Mouse (Mus musculus) cerebellum, adult 9-11 months (tissue): ENCODE results near the gene Wdr59.
A peak's percentile ranks its signal among the peaks of the same experiment; 100 is the strongest.

ENCODE experiments used
- DNase-seq: peaks from one replicate; pipeline ENCODE4 v3.0.0; 2022

Gene Wdr59

DNA sequence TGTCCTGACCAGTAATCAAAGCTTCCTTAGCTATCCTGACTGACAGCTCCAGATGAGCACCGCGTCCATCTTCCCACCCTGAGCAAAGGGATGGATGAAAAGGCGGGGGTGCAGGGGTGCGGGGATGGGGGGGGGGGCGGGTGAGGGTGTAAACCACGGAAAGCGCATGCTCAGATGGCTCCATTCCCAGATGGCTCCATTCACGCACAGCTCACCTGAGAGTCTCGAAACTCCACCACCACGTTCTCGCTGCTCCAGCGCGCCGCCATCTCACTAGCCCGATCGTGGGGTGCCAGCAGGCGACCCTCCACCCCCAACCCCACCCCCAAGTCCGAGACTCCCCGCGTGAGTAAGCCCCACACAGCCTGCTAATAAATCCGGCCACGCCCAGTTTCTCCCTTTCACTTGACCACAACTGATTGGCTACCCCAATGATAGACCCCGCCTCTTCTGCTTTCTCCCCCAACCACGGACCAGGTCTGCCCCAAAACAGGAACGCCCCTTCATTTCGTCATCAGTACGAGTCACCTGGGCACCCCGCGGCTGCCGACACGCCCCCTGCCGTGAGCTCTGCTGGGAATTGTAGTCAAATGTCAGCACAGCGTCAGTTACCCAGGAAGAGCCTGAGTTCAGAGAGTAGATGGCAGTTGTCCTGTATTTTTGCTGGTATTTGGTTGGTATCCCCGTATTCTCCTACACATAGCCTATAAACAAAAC, at the start of gene Wdr59:
Gene Wdr59 (minus strand): TSS at position 380 of the 717 bp plus-strand sequence.
- peak; percentile 99 for DNase-seq

DNA sequence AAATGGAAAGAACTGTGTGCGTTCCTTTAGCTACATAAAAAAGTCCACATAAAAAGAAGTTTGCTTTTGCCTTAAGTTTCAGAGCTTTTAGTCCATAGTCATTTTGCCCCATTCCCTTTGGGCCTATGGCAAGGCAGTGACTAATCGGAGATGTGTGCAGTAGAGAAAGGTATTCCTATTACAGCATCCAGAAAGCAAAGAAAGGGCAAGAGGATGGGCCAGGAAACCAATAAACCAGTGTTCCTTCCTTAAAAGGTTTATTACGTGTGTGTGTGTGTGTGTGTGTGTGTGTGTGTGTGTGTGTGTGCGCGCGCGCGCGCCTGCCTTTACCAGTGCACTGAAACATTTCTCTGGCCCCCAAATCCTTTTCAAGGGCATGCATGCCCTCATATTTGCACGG, 49.8 kb upstream of the Wdr59 start:
- DNase-seq = no peak

DNA sequence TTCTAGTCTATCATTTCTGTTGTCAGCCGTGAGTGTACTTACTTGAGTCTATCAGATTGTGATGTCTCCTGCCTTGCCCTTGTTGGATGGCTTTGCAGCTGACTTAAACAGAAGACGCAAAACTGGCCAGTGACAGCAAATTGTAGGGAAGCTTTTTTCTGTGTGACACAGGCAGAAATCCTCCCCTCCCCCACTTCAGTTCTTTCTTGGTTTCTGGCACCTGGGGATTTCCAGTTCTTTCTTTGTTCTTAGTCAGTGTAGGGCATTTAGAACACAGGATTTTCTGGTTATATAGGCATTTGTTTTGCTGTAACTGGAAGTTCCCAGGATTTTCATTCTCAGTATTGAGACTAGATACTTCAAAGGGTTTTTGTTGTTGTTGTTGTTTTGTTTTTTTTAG, 48.5 kb upstream of the Wdr59 start:
- no peak for DNase-seq

DNA sequence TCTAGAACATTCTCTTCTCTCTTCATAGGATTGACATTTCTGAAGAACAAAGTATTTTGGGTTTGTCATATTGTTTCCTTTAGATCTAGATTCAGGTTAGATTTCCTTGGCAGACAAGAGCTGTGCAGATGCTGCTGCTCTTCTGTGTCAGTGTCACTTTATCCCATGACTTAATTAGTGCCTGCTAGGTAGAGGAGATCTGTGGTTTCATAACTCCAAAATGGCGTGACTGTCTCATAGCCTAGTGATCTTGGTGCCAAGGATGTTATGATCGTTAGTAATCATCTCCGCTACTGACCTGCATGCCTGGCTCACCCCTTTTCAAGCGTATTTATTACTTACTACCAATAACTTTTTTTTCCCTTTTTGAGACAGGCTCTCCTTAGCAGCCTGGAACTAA, 48.0 kb upstream of the Wdr59 start:
- DNase-seq = no peak

DNA sequence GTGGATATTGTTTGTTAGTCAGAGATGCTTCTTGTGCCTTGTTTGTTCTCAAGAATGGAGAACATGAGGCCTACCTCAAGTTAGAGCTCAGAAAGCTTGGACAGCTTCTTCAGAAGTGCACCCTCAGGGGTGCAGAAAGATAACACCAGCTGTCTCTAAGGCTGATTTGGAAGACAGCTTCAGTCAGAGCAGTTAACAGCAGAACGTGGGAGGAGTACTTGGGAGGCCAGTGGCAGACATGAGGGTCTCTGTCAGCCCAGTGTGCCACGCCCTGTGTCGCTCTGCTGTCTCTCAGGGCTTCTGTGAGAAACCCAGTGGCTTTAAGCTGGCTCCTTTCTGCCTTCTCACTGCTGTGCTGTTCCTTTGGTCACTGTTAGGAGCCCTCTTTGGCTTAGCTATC, 46.1 kb upstream of the Wdr59 start:
- no peak for DNase-seq

DNA sequence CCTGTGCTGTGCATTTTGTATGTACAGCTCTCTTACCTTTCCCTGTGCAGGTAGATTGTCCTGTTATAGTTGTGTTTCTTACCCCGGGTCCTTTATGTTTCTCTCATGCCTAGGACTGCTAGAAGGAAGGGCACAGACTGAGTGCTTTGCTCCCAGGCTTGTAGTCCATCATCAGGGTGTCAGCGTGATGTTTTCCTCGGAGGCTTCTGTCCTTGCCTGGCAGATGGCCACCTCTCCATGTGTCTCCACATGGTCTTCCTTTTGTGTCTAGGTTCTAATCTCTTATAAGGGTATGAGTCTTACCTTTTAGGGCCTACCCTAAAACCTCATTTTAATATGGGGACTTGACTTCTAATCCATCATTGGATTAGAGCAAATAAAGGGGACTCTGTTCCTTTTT, 45.7 kb upstream of the Wdr59 start:
- peak; percentile 65 for DNase-seq

DNA sequence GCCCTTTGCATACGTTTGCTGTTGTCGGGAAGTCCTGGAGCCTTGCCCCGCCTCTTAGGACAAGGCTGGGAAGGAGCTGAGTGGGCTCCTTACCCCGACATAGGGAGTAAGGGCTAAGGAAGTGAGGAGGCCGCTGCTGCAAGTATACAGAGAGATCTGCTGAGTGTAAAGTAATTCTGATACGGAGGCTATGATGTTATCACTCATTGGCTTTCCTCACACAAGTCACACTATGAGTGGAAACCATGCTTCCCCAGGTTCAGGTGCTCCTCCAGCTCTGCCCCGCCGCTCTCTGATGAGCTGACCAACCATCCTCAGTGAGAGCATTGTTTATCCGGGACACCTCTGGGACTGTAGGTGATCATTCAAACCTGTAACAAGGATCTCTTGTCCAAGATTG, 44.4 kb upstream of the Wdr59 start:
- no peak for DNase-seq

DNA sequence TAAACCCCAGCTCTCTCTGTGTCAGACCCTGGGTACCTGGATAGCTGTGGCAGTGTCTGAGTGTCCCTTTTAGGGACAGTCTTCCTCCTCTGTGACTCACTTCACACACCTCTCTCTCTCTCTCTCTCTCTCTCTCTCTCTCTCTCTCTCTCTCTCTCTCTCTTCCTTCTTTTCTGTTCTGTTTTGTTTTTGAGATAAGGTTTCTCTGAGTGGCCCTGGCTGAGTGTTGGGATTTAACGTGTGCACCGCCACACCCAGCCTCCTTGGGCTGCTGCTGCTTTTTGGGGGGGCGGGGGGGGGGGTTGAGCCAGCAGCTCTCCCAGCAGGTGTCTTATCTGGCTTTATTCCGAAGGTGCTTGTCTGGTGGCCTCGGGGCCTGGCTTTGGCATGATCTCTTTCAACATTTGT, 43.9 kb upstream of the Wdr59 start:
- DNase-seq = no peak

DNA sequence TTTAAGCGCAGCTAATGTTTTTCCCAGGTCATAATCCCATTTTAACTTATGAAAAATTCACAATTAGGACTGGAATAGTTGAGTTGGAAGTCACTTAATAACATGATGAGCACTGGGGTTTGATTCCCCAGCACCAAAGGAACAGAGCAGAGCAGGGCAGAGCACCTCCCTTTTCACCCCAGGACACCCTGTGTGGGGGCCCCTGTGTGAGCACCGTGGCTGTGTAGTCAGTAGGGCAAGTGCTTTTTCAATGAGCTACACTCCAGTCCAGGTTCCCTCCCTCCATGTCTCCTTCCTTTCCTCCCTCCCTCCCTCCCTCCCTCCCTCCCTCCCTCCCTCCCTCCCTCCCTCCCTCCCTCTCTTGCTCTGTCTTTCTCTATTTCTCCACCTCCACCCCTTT, 42.2 kb upstream of the Wdr59 start:
- no peak for DNase-seq

DNA sequence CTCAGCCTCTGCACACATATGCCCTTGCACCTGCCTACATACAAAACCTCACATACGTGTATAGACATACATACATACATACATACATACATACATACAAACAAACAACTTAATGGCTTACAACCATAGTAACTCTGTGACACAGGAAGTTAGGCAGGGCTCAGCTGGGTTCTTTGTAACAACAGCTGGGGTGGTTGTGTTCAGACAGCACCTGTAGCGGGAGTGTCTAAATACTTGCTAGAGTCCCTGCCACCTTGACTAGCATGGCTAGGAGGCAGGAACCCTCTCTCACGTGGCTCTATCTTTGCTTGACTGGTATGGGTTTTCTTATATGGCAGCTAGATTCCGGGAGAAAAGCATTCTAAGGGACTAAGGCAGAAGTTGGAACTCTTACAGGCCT, 41.8 kb upstream of the Wdr59 start:
- DNase-seq = no peak

DNA sequence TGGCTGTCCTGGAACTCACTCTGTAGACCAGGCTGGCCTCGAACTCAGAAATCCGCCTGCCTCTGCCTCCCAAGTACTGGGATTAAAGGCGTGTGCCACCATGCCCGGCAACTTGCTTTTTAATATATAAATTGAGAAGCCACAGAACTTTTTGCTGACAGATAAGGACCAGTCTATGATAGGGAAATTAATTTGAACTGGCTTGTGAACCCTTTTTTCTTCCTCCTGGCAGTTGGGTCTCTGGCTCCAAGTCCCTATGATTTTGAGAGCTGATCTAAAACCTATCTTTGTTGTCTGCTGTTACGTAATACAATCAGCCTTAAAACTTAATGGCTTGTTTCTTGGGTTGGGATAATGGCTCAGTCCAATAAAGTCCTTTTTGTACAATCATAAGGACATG, 41.2 kb upstream of the Wdr59 start:
- no peak for DNase-seq

DNA sequence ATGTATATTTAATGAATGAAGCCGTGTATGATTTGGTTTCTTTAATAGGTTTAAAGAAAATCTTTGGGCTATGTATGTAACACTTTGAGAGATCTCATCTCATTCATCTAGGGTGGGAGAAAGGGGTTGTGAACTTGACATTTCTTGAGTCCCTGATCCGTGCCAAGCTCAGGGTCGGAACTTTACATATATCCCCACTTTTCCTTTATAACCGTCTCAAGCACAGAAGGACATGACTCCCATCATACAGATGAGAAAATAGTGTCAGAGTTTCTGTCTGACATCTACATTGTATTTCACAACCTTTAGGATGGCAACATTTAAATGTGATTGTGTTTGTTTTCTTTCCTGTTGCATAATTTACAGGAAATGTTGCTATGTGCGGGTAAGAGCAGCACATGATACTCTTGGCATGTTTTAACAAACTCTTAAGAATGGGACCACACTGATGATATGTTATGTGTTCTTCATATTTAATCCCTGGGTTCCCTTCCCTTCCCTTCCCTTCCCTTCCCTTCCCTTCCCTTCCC, 40.4 kb upstream of the Wdr59 start:
- DNase-seq = no peak

DNA sequence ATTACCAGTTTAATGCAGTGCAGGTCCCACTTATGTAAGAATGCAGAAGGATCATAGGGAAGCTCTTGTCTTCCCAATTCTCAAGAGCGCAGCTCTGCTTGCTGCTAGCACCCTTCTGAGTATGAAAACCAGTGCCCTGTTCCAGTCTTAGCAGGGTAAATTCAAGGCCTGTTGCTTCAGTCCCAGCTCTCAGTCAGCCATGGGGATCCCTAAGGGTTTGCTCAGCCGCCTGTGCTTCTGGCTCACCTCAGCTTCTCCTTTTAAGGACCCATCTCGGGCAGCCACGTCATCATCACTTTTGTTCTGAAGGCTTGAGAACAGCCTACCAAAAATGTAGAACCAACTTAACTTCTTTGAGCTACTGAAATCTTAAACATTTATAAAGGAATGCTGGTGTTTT, 39.9 kb upstream of the Wdr59 start:
- DNase-seq = no peak

DNA sequence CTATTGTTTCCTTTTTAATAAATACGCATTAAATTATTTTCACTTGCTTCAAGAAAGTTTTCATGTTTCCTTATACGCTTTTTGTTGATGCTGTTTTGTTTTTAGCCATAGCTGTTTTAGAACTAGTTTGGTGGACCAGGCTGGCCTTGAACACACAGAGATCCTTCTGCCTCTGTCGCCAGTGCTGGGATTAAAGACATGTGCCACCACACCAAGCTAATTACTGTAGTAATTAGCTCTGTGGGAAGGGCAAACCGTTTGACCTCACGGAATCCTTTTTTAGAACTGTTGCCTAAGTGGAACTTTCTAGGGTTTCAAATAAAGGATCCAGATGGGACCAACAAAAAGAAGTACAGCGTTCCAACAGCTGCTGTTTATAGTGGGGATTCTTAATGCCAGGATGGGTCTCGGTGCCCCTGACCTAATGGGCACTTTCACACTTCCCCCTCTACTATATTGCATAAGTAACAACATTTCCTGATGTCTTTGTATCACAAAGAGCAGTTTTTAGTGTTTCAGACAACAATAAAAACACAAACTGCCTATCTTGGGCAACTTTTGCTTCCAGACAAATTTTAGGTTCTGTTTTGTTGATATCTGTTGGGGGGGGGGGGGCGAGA, 29.7 kb upstream of the Wdr59 start:
- no peak for DNase-seq

DNA sequence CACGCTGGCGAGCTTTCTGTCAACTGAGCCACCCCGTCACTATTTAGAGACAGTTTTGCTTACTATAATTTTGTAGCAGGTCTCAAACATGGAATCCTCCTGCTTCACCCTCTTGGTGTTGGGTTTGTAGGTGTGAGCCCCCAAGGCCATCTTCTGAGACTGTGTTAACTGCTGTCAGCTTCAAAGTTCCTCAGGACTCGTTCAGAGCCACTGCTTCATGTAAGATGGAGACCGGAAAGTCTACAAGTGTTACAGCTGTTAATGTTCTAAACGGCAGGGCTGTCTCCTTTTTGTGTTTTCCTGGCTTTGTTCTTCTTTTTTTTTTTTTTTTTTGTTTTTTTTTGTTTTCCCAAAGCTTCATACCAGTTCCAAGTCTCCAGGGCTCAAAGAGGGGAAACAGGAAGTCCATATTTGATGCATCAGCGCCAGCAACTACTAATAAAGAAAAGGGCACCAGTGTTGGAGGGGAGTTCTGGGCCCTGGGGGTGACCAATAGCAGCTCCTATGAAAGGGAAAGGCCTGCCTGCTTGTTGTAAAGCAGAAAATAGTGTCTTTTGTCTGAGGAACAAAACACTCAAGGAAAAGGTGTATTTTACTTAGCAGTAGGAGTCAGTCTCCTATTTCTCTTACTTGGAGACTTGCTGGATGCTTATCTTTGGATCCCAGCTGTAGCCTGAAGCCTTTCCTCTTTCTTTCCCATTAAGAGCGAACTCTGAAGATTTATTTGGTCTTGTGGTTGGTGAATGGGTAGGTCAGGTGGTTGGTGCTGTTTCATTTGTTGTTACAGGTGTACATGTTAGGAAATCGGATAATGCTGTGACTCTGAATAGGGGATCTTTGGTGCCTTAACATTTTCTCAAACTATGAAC, 28.3 kb upstream of the Wdr59 start:
- no peak for DNase-seq

DNA sequence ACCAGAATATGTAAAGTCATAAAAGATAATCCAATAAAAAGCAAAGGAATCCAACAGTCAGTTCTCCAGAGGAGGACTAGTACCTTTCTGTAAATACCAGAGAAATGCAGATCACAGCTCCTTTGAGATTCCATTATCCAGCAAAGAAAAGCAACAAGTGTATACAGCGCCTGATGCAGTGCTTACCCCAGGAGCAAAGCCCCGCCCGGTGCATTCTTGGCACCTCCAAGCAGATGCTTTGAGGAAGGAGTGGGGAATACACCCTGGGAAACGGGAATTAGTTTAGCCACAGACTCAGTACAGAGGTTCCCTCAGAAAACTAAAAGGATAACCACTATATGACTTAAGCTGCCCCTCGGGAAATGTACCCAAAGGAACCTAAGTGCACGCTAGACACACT, 26.3 kb upstream of the Wdr59 start:
- DNase-seq = no peak

DNA sequence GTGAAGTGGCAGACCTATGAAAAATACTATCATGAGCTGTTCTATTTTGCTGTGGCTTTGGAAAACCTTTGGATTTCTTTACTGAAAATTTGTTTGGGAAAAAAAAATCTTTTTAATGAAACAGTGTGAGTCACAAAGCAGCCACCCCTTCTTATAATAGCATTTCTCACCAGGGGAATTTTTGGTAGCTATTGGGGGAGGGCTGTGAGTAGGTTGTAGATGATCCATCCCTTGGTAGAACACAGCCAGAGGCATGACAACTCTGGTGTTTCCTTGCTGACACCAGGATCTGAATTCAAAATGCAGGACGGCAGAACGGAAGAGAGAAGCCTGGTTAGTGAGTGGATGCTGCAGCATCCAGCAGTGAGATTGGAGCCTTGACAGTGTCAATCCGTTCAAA, 25.3 kb upstream of the Wdr59 start:
- DNase-seq = no peak

DNA sequence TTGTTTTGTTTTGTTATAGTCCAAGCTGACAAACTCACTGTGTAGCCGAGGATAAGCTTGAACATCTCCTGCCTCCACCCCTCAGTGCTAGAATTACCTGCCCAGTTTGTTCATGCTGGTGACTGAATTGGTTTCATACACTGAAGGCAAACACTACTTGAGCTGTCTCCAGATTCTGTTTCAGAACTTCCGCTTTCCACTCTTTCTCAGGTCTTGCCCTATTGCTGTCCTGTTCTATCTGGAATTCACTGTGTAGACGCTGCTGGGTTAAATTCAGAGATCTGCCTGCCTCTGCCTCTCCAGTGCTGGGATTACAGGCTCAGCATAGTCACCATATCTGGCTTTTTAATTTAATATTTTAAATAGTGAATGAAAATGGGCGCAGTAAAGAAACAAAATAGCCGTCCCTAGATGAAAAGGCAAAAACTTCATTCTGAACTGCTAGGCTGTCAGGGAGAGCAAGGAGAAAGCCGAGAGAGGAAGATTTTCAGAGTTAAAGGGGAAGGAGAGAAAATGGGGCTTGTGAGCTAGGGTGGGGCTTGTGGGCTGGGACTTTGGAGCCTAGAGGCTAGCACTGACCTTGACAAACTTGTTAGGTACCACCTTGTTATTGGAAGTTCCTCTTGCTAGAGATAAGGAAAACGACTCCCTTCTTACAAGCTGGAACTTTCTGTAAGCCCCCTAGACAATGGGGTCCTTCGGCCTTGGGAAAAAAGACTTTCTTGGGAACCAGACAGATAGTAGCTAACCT, 23.7 kb upstream of the Wdr59 start:
- DNase-seq = no peak

DNA sequence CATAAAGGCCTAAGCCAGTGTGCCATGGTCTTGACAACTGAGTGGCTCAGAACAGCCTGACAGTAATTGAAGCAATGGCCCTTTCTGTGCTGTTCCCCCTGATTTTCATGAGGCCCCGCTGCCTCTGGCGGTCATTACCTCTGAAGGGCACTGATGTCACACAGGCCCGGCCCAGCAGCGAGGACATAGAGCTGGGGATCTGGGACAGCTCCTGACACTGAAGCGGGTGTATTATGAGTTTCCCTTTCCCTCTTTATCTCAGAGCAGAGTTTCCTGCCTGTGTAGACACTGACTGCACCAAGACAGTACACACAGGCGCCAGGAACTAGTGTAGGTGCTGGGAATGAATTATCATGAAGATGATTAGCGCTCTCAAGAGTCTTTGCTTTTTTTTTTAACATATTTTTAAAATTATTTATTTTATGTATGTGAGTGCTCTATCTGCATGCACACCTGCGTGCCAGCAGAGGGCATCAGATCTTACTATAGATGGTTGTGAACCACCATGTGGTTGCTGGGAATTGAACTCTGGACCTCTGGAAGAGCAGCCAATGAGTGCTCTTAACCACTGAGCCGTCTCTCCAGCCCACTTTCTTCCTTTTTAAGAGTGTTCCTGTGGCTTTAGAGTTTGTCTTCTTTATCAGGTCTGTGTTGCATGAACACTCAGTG, 22.0 kb upstream of the Wdr59 start:
- DNase-seq = no peak

DNA sequence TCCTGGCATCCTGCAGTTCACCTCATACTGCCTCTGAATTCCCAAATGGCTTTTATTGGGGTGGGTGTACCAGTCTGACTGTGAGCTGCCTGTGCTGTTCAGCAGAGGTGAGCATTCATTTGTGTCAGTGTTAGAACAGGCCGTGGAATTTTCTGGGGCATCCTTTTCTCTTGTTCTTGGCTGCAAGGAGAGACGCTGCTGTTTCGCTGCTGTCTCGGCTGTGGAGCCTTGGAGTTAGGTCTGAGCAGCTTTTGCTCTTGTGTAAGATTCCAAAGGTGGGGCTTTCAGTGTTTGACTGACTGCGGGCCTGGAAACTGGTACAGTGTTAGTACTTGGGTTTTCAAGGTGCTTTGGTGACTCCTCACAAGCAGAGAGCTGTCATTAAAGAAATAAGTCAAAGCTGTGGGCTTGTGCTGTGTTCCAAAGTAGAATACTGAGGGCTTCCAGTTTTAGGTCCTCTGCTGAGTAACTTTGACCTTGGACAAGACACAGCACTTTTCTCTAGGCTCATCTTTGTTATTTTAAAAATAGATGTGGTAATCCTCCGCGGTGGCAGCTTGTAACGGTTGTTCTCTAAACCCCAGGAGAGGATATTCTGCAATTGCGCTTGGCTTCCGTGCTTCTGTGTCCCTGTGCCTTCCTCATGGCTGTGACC, 17.7 kb upstream of the Wdr59 start:
- DNase-seq = no peak

DNA sequence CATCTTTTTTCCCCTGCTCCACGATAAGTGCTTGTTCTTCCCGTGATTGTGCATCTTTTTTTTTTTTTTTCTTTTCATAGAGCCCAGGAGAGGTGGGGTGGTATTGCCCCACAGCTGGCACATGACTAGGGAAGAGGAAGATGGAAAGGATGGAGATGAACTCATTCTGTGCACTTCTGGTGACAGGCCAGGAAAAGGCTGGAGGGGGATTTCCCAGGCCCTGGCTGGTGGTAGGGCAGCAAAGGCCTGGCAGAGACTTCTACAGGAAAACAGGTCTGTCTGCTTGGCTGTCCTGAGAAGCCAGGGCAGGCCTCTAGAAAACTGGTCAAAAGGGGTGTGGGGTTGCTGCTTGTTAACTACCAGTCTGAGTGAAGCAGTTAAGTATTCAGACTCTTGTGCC, 16.3 kb upstream of the Wdr59 start:
- peak; percentile 61 for DNase-seq

DNA sequence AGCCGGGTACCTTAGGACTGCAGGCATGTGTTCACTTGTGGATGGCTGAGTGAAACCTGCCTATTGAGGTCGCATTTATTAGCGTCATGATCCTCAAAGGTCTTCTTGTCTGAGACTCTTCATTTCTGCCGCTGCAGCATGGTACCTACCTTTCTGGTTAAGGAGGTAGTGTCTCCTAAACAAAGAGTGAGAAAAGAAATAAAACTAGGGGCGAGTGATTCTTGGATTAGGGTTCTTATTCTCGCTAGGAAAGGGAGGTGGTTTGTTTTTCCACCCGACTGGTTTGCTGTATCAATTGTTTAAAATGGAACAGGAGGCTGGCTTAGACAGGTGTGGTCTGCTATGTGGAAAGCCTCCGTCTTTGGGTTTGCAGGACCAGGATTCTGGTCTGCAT, 15.9 kb upstream of the Wdr59 start:
- no peak for DNase-seq
